Mouse (Mus musculus) spleen, adult 2 months (tissue): ENCODE measurements around the gene Nt5c1a. TPM values are rescaled to one million over a fixed set of nuclear protein-coding genes. Genes with fewer than 3 reads are reported as not detected.

Source experiments
- DNase-seq, 2 experiments: peaks; one replicate each; pipeline versions ENCODE4 v3.0.0 to v3.0.0-alpha.2; 2012 to 2021; ENCODE audit warnings: low spot score in 2 of 2, low read depth in 1 of 2
- H3K27ac ChIP-seq: fragments of 200-500 bp; 2 replicates; pipeline ENCODE4 v1.5.1; 2012; ENCODE audit warnings: low read length, inconsistent platforms; ENCODE audit not compliant: insufficient read depth
- H3K27me3 ChIP-seq: fragments of 200-500 bp; 2 replicates; pipeline ENCODE4 v1.6.1; 2012; ENCODE audit warnings: mild to moderate bottlenecking, moderate library complexity, low read length, inconsistent platforms; ENCODE audit not compliant: control insufficient read depth, insufficient read depth
- H3K36me3 ChIP-seq: fragments of 200-500 bp; 2 replicates; pipeline ENCODE4 v1.6.1; 2012; ENCODE audit warnings: mild to moderate bottlenecking, low read length, inconsistent platforms; ENCODE audit not compliant: control insufficient read depth, insufficient read depth
- H3K4me1 ChIP-seq: fragments of 200-500 bp; 2 replicates; pipeline ENCODE4 v1.6.1; 2011; ENCODE audit warnings: inconsistent platforms; ENCODE audit not compliant: control insufficient read depth, insufficient read depth, insufficient read length
- H3K4me3 ChIP-seq: fragments of 200-500 bp; 2 replicates; pipeline ENCODE4 v1.5.1; 2011; ENCODE audit warnings: mild to moderate bottlenecking, inconsistent platforms; ENCODE audit not compliant: insufficient read depth, insufficient read length; ENCODE audit errors: extremely low read depth
- CTCF ChIP-seq: fragments of 200-500 bp; IDR thresholded peaks from 2 replicates; pipeline ENCODE4 v1.5.1; 2011; ENCODE audit warnings: mild to moderate bottlenecking, inconsistent platforms; ENCODE audit not compliant: insufficient read depth, insufficient read length, insufficient replicate concordance; ENCODE audit errors: extremely low read depth
- POLR2A ChIP-seq: fragments of 200-500 bp; IDR thresholded peaks from 2 replicates; pipeline ENCODE4 v1.6.1; 2011; ENCODE audit warnings: low read depth, low read length, inconsistent platforms
- WGBS: fragments of 180-500 bp; shearing (Covaris S2); methylation state at CpG from one replicate; pipeline ENCODE4 v1.1.7; 2018; 5-methylcytosine and 5-hydroxymethylcytosine counted together
- polyA plus RNA-seq: library from polyadenylated mRNA; depleted of rRNA; stranded (reverse); fragments of >200 nt; gene quantifications from 2 replicates; pipeline ENCODE4 v1.2.3, GENCODE M21; 2012

The Nt5c1a gene
- polyA plus RNA-seq, 1 experiment: not detected

DNA sequence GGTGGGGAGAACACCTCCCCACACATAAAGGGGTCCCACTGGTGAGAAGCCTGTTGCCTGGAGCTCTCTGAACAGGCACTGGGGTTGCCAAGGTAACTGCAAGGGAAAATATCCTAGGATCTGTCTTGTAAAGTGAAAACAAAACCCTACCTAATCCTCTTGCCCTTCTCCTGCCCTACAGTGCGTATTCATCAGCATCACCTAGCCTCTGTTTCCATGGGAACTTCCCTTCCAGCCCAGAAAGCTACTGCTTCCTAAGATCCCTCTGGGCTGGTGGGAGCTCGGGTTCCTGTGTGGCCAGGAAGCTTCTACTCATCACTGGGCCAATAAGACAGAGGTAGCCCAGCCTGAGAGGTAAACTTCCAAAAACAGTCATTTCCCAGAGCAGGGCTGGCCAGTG lies 11.0 kb downstream of the Nt5c1a start:
- H3K27ac ChIP-seq: no peak overlapping the region
- no peaks in the 10 kb centered on the region for H3K27me3 ChIP-seq
- H3K4me1 ChIP-seq: no peaks in the 10 kb centered on the region
- H3K4me3 ChIP-seq: no peak overlapping the region
- H3K36me3 ChIP-seq: no peaks in the 10 kb centered on the region
- TF ChIP-seq CTCF (no peak), POLR2A (no peak)
- DNase-seq: no peak
- 68% methylated on average over 2 of the region's 2 CpGs for WGBS

DNA sequence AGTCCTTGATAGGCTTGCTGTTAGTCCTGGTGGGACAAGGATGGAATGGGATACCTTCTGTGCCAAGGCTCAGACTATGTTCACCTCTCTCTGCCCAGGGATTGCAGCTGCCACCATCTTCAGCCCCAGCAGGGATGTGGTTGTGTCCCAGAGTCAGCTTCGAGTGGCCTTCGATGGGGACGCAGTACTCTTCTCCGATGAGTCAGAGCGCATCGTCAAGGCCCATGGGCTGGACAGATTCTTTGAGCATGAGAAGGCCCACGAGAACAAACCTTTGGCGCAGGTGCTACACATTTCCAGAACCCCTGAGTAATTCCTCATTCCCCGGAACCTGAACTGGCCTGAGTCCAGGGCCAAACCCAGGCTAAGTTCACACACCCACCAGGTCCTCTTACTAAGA lies 12.7 kb downstream of the Nt5c1a start:
- Histone ChIP-seq H3K4me3 (no peak overlapping the region), H3K36me3 (no peaks in the 10 kb centered on the region), H3K4me1 (no peaks in the 10 kb centered on the region), H3K27me3 (no peaks in the 10 kb centered on the region), H3K27ac (no peak overlapping the region)
- no peak for TF ChIP-seq CTCF
- TF ChIP-seq POLR2A: no peak
- 90% methylated on average over 9 of the region's 9 CpGs for WGBS
- no peak for DNase-seq

DNA sequence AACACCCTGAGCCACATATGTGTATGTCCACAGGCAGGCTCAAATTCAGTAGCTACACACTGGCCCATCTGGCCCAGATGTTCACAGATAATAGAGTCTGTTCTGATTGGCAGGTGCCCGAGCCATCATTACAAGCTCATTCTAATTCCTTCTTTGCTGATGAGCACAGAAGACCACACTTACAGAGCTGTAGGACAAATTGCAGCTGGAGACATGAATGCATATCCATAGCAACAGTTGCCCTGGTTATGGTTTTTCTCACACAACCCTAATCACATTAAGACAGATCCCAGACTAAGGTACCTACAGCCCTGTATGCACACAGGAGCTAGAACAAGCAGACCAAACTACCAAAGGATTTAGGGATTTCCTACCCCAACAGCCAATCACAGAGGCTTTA lies 14.1 kb downstream of the Nt5c1a start:
- no peak for TF ChIP-seq CTCF
- WGBS: 86% methylated on average over 1 of the region's 1 CpGs
- DNase-seq: no peak

DNA sequence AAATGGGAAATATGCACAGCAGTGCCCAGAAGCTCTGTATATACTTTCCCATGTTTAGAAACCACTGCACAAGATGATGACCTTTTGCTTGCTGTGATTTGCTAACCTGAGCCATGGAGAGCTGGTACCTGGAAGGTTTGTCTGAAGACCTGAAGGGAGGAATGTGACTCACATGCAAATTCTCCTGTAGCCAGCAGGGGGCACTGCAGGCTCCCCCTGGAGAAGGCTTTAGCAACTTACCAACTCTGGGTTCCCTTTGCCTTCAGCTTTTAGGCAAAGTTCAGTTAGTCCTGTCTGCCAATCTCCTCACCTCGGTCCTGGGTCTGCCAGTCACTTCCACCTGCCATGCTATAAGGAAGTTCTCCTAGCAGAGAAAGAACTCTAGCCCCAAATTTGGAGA lies 15.5 kb downstream of the Nt5c1a start:
- TF ChIP-seq POLR2A (no peak), CTCF (peak; percentile 67; the same call in 1 of the 2 replicates)
- peak; percentile 17 to 25 for DNase-seq
- H3K36me3 ChIP-seq: no peaks in the 10 kb centered on the region
- H3K27ac ChIP-seq: no peak overlapping the region
- no peaks in the 10 kb centered on the region for H3K27me3 ChIP-seq
- WGBS: 4% methylated on average over 1 of the region's 1 CpGs
- H3K4me1 ChIP-seq: no peaks in the 10 kb centered on the region
- no peak overlapping the region for H3K4me3 ChIP-seq

More for the DNA sequence above, 14.1 kb downstream of the Nt5c1a start:
- Histone ChIP-seq H3K27ac (no peak overlapping the region), H3K36me3 (no peaks in the 10 kb centered on the region), H3K27me3 (no peaks in the 10 kb centered on the region), H3K4me3 (no peak overlapping the region), H3K4me1 (no peaks in the 10 kb centered on the region)

DNA sequence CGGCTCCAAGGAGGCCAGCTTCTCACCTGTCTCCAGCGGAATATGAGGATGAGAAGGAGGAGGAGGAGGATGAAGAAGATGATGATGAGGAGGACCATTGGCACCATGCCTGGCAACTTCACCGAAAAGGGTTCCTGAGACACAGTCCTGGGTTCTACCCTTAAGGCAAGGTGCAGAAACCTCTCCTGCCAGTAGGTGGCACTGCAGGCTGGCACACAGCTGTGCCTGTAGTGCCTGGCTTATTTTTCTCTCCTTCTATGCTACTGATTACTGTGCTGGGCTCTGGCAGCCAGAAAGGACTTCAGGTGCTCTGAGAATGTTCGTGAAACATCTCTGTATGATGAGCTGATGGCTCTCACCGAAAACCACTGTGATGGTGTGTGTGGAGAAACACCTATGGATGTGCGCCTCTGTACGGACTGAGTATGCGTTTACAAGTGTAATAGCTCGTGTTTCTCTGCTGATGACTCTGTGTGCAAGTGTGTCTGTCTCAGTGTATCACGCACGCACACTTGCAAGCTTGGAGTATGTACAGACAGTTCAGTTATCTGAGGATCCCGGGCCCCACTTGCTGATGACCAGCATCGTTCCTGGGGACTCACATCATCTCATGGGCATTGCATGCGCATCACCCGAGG lies 18.5 kb downstream of the Nt5c1a start:
- no peak for TF ChIP-seq POLR2A
- TF ChIP-seq CTCF: peak; percentile 90; the same call in 1 of the 2 replicates
- H3K4me3 ChIP-seq: no peak overlapping the region
- 70% methylated on average over 15 of the region's 15 CpGs for WGBS
- no peaks in the 10 kb centered on the region for H3K27me3 ChIP-seq
- no peaks in the 10 kb centered on the region for H3K4me1 ChIP-seq
- H3K36me3 ChIP-seq: no peaks in the 10 kb centered on the region
- H3K27ac ChIP-seq: no peak overlapping the region
- DNase-seq: peak in 1 of 2 experiments; percentile 60

DNA sequence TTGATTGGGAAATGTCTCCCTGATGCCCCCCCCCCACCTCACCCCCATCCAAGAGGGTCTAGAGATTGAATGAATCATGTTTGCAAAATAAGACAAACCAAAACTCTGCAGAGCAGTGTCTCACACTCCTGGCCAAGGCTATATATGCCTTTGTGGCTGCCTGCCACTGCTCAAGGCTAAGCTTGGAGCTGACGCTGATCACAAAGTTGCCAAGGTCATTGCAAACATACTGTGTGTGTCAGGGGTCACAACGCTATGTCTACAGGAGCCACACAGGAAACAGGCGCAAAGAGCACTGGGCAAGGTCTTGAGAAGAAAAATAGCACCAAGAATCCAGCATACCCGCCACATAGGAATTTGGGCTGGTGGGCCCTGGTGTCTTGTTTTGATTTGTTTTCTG lies 19.3 kb downstream of the Nt5c1a start:
- no peak for TF ChIP-seq CTCF
- TF ChIP-seq POLR2A: no peak
- H3K27me3 ChIP-seq: no peaks in the 10 kb centered on the region
- no peak for DNase-seq
- H3K4me3 ChIP-seq: no peak overlapping the region
- H3K36me3 ChIP-seq: no peaks in the 10 kb centered on the region
- no peak overlapping the region for H3K27ac ChIP-seq
- no peaks in the 10 kb centered on the region for H3K4me1 ChIP-seq
- WGBS: 89% methylated on average over 4 of the region's 4 CpGs

DNA sequence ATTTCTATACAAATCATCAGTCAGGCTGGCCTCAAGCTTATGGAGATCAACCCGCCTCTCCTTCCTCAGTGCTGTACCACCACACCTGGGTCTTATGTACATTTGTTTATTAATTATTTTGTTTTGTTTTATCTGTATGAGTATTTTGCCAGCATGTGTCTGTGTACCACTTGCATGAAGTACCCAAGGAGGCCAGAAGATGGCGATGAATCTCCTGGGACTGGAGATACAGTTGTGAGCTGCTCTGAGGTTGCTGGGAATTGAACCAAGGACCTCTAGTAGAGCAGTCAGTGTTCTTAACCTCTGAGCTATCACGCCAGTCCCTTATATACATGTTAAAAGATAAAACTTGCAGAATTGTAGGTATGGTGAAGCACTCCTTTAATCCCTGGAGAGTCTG lies 22.0 kb downstream of the Nt5c1a start:
- DNase-seq: no peak
- Histone ChIP-seq H3K27ac (no peak overlapping the region), H3K4me1 (0 out of 2 replicates have a peak, but pooled peaks cover 2% of the 10 kb centered on the region), H3K4me3 (no peak overlapping the region), H3K36me3 (no peaks in the 10 kb centered on the region), H3K27me3 (no peaks in the 10 kb centered on the region)
- WGBS: 73% methylated on average over 3 of the region's 3 CpGs
- TF ChIP-seq CTCF (no peak), POLR2A (no peak)
